Mouse (Mus musculus): Measurements from ENCODE around the gene Pnkp. TPM values are rescaled to one million over a fixed set of nuclear protein-coding genes. Genes with fewer than 3 reads are reported as not detected.
A peak's percentile ranks its signal among the peaks of the same experiment; 100 is the strongest.

Gene Pnkp
- polyA plus RNA-seq, 1 experiment from 2014 or later: 17.4 TPM

- H3K36me3 ChIP-seq (ENCODE audit: inconsistent target): peaks cover 22% of the 10 kb centered on the region; the same call in 1 of the 2 replicates
- H3K27ac ChIP-seq: no peak overlapping the region
- WGBS (ENCODE audit: missing documents): 66% methylated on average over 7 of the region's 7 CpGs
- no peak overlapping the region for H3K4me3 ChIP-seq (ENCODE audit: inconsistent target)
- peaks cover 37% of the 10 kb centered on the region for H3K79me2 ChIP-seq (ENCODE audit: inconsistent target)
These were observed 30.0 kb downstream of the Pnkp start for GRCm38 (mm10) chr7:44886964-44887363.

- H3K79me2 ChIP-seq (ENCODE audit: inconsistent target): peaks cover 38% of the 10 kb centered on the region
- no peak overlapping the region for H3K4me3 ChIP-seq (ENCODE audit: inconsistent target)
- H3K27ac ChIP-seq: no peak overlapping the region
- 94% methylated on average over 12 of the region's 13 CpGs for WGBS (ENCODE audit: missing documents)
- peaks cover 9% of the 10 kb centered on the region; the same call in 1 of the 2 replicates for H3K36me3 ChIP-seq (ENCODE audit: inconsistent target)
These were observed 31.5 kb downstream of the Pnkp start for GRCm38 (mm10) chr7:44888256-44889105.

- peaks cover 38% of the 10 kb centered on the region for H3K79me2 ChIP-seq (ENCODE audit: inconsistent target)
- no peak overlapping the region for H3K4me3 ChIP-seq (ENCODE audit: inconsistent target)
- no peak overlapping the region for H3K27ac ChIP-seq
- H3K36me3 ChIP-seq (ENCODE audit: inconsistent target): peaks cover 3% of the 10 kb centered on the region; the same call in 1 of the 2 replicates
- WGBS (ENCODE audit: missing documents): 92% methylated on average over 5 of the region's 7 CpGs
These were observed 33.2 kb downstream of the Pnkp start for GRCm38 (mm10) chr7:44890180-44890579.

GRCm38 (mm10) chr7:44890737-44891136 is 33.8 kb downstream of the Pnkp start:
- WGBS (ENCODE audit: missing documents): 91% methylated on average over 4 of the region's 4 CpGs
- Histone ChIP-seq H3K4me3 (ENCODE audit: inconsistent target) (no peak overlapping the region), H3K79me2 (ENCODE audit: inconsistent target) (peaks cover 38% of the 10 kb centered on the region), H3K36me3 (ENCODE audit: inconsistent target) (no peaks in the 10 kb centered on the region; the same call in 1 of the 2 replicates), H3K27ac (no peak overlapping the region)

GRCm38 (mm10) chr7:44891611-44892010 is 34.7 kb downstream of the Pnkp start:
- H3K27ac ChIP-seq: peak overlapping the region; percentile 41
- peaks cover 38% of the 10 kb centered on the region for H3K79me2 ChIP-seq (ENCODE audit: inconsistent target)
- H3K4me3 ChIP-seq (ENCODE audit: inconsistent target): peak overlapping the region; percentile 95
- WGBS (ENCODE audit: missing documents): 24% methylated on average over 6 of the region's 6 CpGs
- H3K36me3 ChIP-seq (ENCODE audit: inconsistent target): no peaks in the 10 kb centered on the region

GRCm38 (mm10) chr7:44892276-44892921 is 35.5 kb downstream of the Pnkp start, which contains the start of gene Med25:
Med25 (minus strand) TSS chr7:44892712.
- peak within 1 kb of the TSS; percentile 94 for H3K27ac ChIP-seq
- no peaks in the 10 kb centered on the region for H3K36me3 ChIP-seq (ENCODE audit: inconsistent target)
- under 1% methylated on average over 56 of the region's 56 CpGs for WGBS (ENCODE audit: missing documents)
- peak within 1 kb of the TSS; percentile 95 for H3K4me3 ChIP-seq (ENCODE audit: inconsistent target)
- H3K79me2 ChIP-seq (ENCODE audit: inconsistent target): peaks cover 38% of the 10 kb centered on the region

GRCm38 (mm10) chr7:44893197-44893596 is 36.3 kb downstream of the Pnkp start:
- H3K27ac ChIP-seq: no peak overlapping the region
- H3K79me2 ChIP-seq (ENCODE audit: inconsistent target): peaks cover 38% of the 10 kb centered on the region
- 76% methylated on average over 6 of the region's 8 CpGs for WGBS (ENCODE audit: missing documents)
- no peaks in the 10 kb centered on the region for H3K36me3 ChIP-seq (ENCODE audit: inconsistent target)
- H3K4me3 ChIP-seq (ENCODE audit: inconsistent target): no peak overlapping the region

GRCm38 (mm10) chr7:44894175-44894574 is 37.2 kb downstream of the Pnkp start:
- Histone ChIP-seq H3K36me3 (ENCODE audit: inconsistent target) (peaks cover 3% of the 10 kb centered on the region; the same call in 1 of the 2 replicates), H3K4me3 (ENCODE audit: inconsistent target) (no peak overlapping the region), H3K27ac (no peak overlapping the region), H3K79me2 (ENCODE audit: inconsistent target) (peaks cover 29% of the 10 kb centered on the region)
- WGBS (ENCODE audit: missing documents): 96% methylated on average over 3 of the region's 3 CpGs

- Histone ChIP-seq H3K4me3 (ENCODE audit: inconsistent target) (peak overlapping the region; percentile 63; the same call in 1 of the 2 replicates), H3K36me3 (ENCODE audit: inconsistent target) (peaks cover 11% of the 10 kb centered on the region; the same call in 1 of the 2 replicates), H3K79me2 (ENCODE audit: inconsistent target) (peaks cover 19% of the 10 kb centered on the region), H3K27ac (no peak overlapping the region)
- WGBS (ENCODE audit: missing documents): 54% methylated on average over 7 of the region's 7 CpGs
These were observed 38.3 kb downstream of the Pnkp start for GRCm38 (mm10) chr7:44895206-44895592.

GRCm38 (mm10) chr7:44895593-44896434 is 38.9 kb downstream of the Pnkp start, which contains the start of gene Fuz:
Fuz (plus strand) TSS chr7:44896079.
- H3K4me3 ChIP-seq (ENCODE audit: inconsistent target): peak within 1 kb of the TSS; percentile 63
- H3K27ac ChIP-seq: peak within 1 kb of the TSS; percentile 52
- WGBS (ENCODE audit: missing documents): under 1% methylated on average over 34 of the region's 34 CpGs
- peaks cover 13% of the 10 kb centered on the region; the same call in 1 of the 2 replicates for H3K36me3 ChIP-seq (ENCODE audit: inconsistent target)
- H3K79me2 ChIP-seq (ENCODE audit: inconsistent target): peaks cover 12% of the 10 kb centered on the region

- peak overlapping the region; percentile 52 for H3K27ac ChIP-seq
- 48% methylated on average over 9 of the region's 10 CpGs for WGBS (ENCODE audit: missing documents)
- peaks cover 6% of the 10 kb centered on the region for H3K79me2 ChIP-seq (ENCODE audit: inconsistent target)
- peak overlapping the region; percentile 63 for H3K4me3 ChIP-seq (ENCODE audit: inconsistent target)
- peaks cover 13% of the 10 kb centered on the region; the same call in 1 of the 2 replicates for H3K36me3 ChIP-seq (ENCODE audit: inconsistent target)
These were observed 39.6 kb downstream of the Pnkp start for GRCm38 (mm10) chr7:44896499-44896898.

- Histone ChIP-seq H3K27ac (no peak overlapping the region), H3K4me3 (ENCODE audit: inconsistent target) (no peak overlapping the region), H3K79me2 (ENCODE audit: inconsistent target) (no peaks in the 10 kb centered on the region), H3K36me3 (ENCODE audit: inconsistent target) (peaks cover 13% of the 10 kb centered on the region; the same call in 1 of the 2 replicates)
- WGBS (ENCODE audit: missing documents): 76% methylated on average over 19 of the region's 19 CpGs
These were observed 41.7 kb downstream of the Pnkp start for GRCm38 (mm10) chr7:44898607-44899006.

- H3K36me3 ChIP-seq (ENCODE audit: inconsistent target): peaks cover 32% of the 10 kb centered on the region; the same call in 1 of the 2 replicates
- H3K27ac ChIP-seq: no peak overlapping the region
- 92% methylated on average over 8 of the region's 11 CpGs for WGBS (ENCODE audit: missing documents)
- H3K79me2 ChIP-seq (ENCODE audit: inconsistent target): no peaks in the 10 kb centered on the region
- no peak overlapping the region for H3K4me3 ChIP-seq (ENCODE audit: inconsistent target)
These were observed 43.7 kb downstream of the Pnkp start for GRCm38 (mm10) chr7:44900632-44901031.

- WGBS (ENCODE audit: missing documents): 35% methylated on average over 20 of the region's 21 CpGs
- H3K4me3 ChIP-seq (ENCODE audit: inconsistent target): no peak overlapping the region
- H3K36me3 ChIP-seq (ENCODE audit: inconsistent target): peaks cover 39% of the 10 kb centered on the region; the same call in 1 of the 2 replicates
- H3K79me2 ChIP-seq (ENCODE audit: inconsistent target): no peaks in the 10 kb centered on the region
- no peak overlapping the region for H3K27ac ChIP-seq
These were observed 44.3 kb downstream of the Pnkp start for GRCm38 (mm10) chr7:44901230-44901722.

Data from macrophage (primary cell).